Mouse (Mus musculus) lung, adult 2 months (tissue): ENCODE measurements around the gene Rasgrp2. TPM values are rescaled to one million over a fixed set of nuclear protein-coding genes. Genes with fewer than 3 reads are reported as not detected.

Experiments used
- DNase-seq: peaks from one replicate; pipeline ENCODE4 v3.0.0; 2022
- H3K4me1 ChIP-seq: fragments of 200-500 bp; 2 replicates; pipeline ENCODE4 v1.6.1; 2011; ENCODE audit warnings: low read length; ENCODE audit not compliant: control insufficient read depth, insufficient read depth
- H3K4me3 ChIP-seq: fragments of 200-500 bp; replicated peaks from 2 replicates; pipeline ENCODE3; 2011; ENCODE audit warnings: low read depth, mild to moderate bottlenecking, control low read depth, low read length; ENCODE audit errors: extremely low read depth
- CTCF ChIP-seq: fragments of 200-500 bp; IDR thresholded peaks from 2 replicates; pipeline ENCODE4 v1.5.1; 2011; ENCODE audit warnings: mild to moderate bottlenecking, low read length, control low read depth; ENCODE audit not compliant: insufficient read depth
- POLR2A ChIP-seq: fragments of 200-500 bp; IDR thresholded peaks from 2 replicates; pipeline ENCODE4 v1.6.1; 2011; ENCODE audit warnings: low read depth, mild to moderate bottlenecking, control low read depth, low read length, borderline replicate concordance; ENCODE audit errors: extremely low read depth
- WGBS: fragments of 180-500 bp; shearing (Covaris S2); methylation state at CpG from one replicate; pipeline ENCODE4 v1.1.7; 2018; 5-methylcytosine and 5-hydroxymethylcytosine counted together
- polyA plus RNA-seq: library from polyadenylated mRNA; depleted of rRNA; stranded (reverse); fragments of >200 nt; gene quantifications from 2 replicates; pipeline ENCODE4 v1.2.3, GENCODE M21; 2012

The Rasgrp2 gene
- polyA plus RNA-seq, 1 experiment: 210 TPM

DNA sequence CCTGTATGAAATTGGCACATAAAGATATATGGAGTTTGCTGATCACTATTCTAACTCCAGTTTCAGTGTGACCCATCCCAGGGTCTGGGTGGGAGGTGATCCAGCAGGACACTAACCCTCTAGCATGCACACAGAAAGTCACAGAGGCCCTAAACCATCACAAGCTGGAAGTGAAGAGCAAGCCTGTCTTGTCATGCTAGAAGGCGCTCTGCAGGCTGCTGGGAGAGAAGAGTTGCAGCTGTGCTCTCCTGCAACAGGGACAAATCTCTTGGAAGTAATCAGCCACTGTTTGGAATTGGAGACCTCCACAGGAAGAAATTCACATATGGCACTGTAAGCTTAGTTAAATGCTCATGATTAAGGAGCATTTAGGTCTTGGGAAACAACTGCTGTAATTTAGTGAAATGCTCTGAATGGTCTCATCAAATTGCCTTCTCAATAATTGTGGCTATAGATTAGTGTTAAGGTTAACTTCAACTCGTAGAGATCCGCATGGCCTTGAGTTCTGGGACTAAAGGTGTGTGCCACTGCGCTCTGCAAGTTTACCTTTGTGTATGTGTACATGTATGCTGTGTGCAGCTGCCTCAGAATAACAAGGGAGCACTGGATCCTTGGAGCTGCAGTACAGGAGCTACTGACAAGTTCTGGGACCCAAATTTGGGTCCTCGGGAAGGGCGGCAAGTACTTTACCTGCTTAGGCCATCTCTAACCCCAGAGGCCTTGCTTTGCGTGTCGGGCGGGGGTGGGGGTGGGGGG, 18.6 kb upstream of the Rasgrp2 start:
- Histone ChIP-seq H3K4me3 (no peak overlapping the region), H3K4me1 (peaks cover 8% of the 10 kb centered on the region)
- DNase-seq: no peak
- TF ChIP-seq CTCF: no peak
- TF ChIP-seq POLR2A: no peak
- 91% methylated on average over 9 of the region's 9 CpGs for WGBS

DNA sequence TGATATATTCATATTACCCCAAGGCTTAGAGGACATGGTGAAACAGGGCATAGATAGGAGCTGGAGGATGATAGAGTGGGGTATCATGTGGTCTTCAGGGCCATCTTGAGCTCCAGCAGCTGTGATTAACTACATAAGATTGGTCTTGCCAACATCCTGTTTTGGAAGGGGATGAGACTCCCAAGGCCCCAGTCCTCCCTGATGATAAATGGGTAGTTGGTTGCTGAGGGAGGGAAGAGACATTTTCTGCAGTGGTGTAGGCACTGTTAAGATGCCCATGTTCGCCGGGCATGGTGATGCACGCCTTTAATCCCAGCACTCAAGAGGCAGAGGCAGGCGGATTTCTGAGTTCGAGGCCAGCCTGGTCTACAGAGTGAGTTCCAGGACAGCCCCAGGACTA, 17.9 kb upstream of the Rasgrp2 start:
- TF ChIP-seq CTCF (no peak), POLR2A (no peak)
- Histone ChIP-seq H3K4me1 (peaks cover 8% of the 10 kb centered on the region), H3K4me3 (no peak overlapping the region)
- 96% methylated on average over 5 of the region's 5 CpGs for WGBS
- no peak for DNase-seq

DNA sequence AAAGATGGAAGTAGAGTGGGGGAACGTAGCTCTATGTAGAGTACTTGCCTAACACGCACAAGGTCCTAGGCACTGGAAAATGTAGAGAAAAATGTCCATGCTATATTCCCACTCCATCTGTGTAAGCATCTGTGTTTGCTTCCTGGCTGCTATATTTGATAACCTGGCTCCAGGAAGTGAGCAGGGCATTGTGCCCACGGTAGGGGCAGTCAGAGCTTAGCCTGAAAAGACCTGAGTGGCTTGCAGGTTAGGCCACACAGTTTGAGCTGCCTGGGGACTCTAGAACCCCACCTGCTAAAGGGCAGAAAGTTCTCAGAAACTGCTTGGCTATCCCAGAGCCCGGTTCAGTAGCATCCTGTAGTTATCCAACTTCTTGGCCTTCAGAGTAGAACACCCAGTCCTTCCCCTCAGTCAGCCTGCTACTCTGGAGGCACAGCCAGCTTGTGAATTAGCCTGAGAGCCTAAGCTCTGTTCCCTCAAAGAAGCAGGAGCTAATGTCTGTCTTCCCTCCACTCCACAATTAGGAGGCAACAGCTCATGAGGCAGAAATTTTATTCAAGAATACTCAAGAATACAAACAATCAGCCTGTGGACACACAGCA, 16.7 kb upstream of the Rasgrp2 start:
- no peak overlapping the region for H3K4me3 ChIP-seq
- 27% methylated on average over 4 of the region's 4 CpGs for WGBS
- H3K4me1 ChIP-seq: peaks cover 8% of the 10 kb centered on the region
- no peak for DNase-seq
- TF ChIP-seq POLR2A (no peak), CTCF (no peak)

DNA sequence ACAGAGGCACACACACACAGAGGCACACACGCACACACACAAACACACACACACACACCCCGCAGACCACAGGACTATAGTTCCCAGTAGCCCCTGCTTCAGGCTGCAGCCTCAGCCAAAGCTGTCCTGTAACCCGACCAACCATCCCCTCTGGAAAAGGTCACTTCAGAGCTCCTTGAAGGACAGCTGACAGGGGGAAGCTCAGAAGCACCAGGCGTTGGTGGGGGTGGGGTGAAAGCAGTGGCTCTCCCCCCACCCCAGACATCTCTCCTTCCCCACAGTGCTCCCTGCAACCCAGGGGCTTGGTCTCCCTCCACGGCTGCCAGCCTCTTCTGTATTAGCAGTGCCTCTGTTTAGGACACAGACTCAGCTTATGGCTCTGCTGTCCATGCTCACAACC, 15.7 kb upstream of the Rasgrp2 start:
- peaks cover 8% of the 10 kb centered on the region for H3K4me1 ChIP-seq
- TF ChIP-seq POLR2A: no peak
- TF ChIP-seq CTCF: no peak
- no peak for DNase-seq
- WGBS: 31% methylated on average over 5 of the region's 5 CpGs
- no peak overlapping the region for H3K4me3 ChIP-seq

DNA sequence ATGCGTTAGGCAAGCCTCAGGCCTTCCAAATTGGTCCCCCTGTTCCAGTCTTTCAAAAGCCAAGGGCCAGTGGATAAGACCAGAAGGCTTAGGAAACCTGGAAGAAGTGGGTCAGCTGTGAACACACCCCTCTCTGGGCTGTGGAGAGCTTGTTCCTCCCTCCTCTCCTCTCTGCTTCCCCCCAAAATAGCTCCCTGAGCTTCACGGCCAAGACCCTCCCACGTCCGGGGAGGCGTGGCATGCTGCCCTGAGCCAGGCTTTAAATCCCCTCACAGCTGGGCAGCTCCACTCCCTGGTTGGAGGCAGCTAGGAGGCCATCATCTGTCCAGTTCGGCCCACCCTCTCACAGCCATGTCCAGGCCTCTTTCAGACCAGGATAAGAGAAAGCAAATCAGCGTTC, 15.0 kb upstream of the Rasgrp2 start, which contains the start of gene Pygm:
Gene Pygm, plus strand, starts transcription at position 272 of the 400 bp plus-strand sequence.
- WGBS: 13% methylated on average over 7 of the region's 7 CpGs
- Histone ChIP-seq H3K4me3 (peak within 1 kb of the TSS; percentile 42), H3K4me1 (peaks cover 8% of the 10 kb centered on the region)
- no peak for TF ChIP-seq CTCF
- TF ChIP-seq POLR2A: peak; percentile 80; the same call in 1 of the 2 replicates
- DNase-seq: peak; percentile 40

DNA sequence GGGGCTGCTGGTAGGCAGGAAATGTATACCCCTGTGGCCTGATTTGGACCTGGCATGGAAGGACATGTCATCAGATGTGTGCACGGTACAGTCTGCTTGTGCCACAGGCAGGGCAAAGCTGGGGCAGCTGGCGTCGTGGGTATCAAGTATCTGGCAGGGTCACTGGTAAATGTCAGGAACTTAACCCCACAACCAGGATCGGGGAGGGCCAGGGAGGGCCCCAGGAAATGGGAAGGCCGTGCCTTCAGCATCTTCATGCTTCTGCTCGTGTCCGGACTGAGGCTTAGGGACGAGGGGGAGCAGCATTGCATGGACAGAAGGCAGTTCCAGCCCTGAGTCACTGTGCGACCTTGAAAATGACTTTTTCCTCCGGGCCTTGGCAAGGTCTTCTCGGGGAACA, 14.2 kb upstream of the Rasgrp2 start:
- H3K4me3 ChIP-seq: no peak overlapping the region
- peaks cover 8% of the 10 kb centered on the region for H3K4me1 ChIP-seq
- WGBS: 60% methylated on average over 11 of the region's 11 CpGs
- no peak for TF ChIP-seq POLR2A
- no peak for TF ChIP-seq CTCF
- no peak for DNase-seq

DNA sequence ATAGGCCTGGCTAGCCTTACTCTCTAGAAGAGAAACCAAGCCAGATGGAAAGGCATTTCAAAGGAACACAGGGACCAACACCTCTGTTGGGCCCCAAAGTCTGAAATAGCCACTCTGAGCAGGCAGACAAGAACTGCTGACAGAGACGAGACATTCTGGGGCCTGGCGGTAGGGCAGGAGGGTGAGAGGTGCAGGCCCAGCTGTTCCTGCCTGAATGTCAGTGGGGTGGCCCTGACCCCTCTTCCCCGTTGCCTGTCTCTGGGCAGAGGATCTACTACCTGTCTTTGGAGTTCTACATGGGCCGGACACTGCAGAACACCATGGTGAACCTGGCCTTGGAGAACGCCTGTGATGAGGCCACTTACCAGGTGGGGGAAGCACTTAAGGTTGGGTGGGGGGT, 13.7 kb upstream of the Rasgrp2 start:
- peaks cover 8% of the 10 kb centered on the region for H3K4me1 ChIP-seq
- WGBS: 78% methylated on average over 5 of the region's 5 CpGs
- no peak overlapping the region for H3K4me3 ChIP-seq
- no peak for TF ChIP-seq POLR2A
- DNase-seq: no peak

DNA sequence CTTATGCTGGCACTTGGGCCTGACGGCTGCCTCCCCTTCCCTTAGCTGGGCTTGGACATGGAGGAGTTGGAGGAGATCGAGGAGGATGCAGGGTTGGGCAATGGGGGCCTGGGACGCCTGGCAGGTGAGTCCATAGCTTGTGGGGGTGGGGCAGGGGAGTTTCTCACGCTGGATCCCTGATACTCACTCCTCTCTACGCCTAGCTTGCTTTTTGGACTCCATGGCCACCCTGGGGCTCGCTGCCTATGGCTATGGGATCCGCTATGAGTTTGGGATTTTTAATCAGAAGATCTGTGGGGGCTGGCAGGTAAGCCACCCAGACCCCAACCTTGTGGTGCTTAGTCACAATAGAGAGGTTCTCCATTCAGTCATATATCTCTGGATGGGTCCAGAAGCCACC, 13.3 kb upstream of the Rasgrp2 start:
- TF ChIP-seq POLR2A (no peak), CTCF (no peak)
- 89% methylated on average over 7 of the region's 7 CpGs for WGBS
- H3K4me3 ChIP-seq: no peak overlapping the region

DNA sequence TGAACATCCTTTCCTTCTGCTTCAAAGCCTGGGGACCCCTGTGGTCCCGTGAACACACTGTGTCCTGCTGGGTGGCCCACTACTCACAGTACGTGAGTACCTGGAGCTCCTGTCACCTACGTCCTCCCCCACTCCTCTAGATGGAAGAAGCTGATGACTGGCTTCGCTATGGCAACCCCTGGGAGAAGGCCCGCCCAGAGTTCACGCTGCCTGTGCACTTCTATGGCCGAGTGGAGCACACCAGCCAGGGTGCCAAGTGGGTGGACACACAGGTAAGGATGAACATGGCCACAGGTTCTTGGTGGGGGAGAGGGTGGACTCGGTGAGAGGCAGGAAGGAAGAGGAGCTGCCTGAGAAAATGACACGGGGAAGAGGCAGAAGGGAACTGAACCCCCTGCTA, 12.9 kb upstream of the Rasgrp2 start:
- TF ChIP-seq POLR2A (no peak), CTCF (no peak)
- H3K4me1 ChIP-seq: peaks cover 8% of the 10 kb centered on the region
- 78% methylated on average over 9 of the region's 9 CpGs for WGBS
- H3K4me3 ChIP-seq: no peak overlapping the region
- no peak for DNase-seq

More for the DNA sequence above, 13.3 kb upstream of the Rasgrp2 start:
- no peak for DNase-seq
- peaks cover 8% of the 10 kb centered on the region for H3K4me1 ChIP-seq

DNA sequence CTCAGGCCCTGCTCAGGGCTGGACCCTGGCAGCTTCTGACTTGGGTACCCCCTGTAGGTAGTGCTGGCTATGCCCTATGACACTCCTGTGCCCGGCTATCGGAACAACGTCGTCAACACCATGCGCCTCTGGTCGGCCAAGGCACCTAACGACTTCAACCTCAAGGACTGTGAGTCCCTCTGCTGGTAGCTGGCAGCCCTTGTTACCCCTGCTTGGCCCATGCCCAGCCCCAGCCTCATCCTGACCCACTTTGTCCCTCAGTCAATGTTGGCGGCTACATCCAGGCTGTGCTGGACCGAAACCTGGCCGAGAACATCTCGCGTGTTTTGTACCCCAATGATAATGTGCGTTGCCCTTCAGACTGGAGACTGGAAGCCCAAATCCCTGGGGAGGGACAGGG, 11.1 kb upstream of the Rasgrp2 start:
- TF ChIP-seq CTCF (no peak), POLR2A (no peak)
- DNase-seq: no peak
- peaks cover 8% of the 10 kb centered on the region for H3K4me1 ChIP-seq
- no peak overlapping the region for H3K4me3 ChIP-seq
- 83% methylated on average over 13 of the region's 13 CpGs for WGBS
